Mouse (Mus musculus): ENCODE measurements around the gene Zc2hc1b.

DNA sequence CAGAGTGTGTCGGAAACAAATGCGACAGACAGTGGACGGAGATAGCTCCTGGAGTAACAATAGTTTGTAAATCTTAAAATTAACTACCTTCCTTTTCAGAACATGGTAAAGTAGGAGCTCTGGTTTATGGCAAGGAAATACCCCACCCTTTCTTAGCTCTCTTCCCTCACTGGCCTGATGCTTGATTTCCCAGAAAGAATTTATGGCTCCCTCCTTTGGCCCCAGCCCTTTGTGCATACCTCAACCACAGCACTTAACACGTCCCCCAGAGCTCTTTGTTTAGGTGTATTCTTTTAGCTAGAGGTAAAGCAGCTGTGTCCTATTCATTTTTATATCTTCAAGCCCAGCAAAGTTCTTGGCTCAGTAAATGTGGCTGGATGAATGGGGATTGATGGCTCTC is 69.0 kb downstream of the Zc2hc1b start:
- no peak for TF ChIP-seq CTCF (IDR thresholded peaks at IDR 0.05; ENCODE audit: insufficient read depth, low read length)
- TF ChIP-seq POLR2A (IDR thresholded peaks at IDR 0.05; ENCODE audit: borderline replicate concordance, extremely low read depth, low read depth, low read length) = no peak
